Mouse (Mus musculus) cerebellum, adult 18-20 months (tissue): ENCODE measurements around the gene Gata3.

ENCODE experiments used
- DNase-seq, 2 experiments: peaks; one replicate each; pipeline ENCODE4 v3.0.0; 2021

Gene Gata3

DNA sequence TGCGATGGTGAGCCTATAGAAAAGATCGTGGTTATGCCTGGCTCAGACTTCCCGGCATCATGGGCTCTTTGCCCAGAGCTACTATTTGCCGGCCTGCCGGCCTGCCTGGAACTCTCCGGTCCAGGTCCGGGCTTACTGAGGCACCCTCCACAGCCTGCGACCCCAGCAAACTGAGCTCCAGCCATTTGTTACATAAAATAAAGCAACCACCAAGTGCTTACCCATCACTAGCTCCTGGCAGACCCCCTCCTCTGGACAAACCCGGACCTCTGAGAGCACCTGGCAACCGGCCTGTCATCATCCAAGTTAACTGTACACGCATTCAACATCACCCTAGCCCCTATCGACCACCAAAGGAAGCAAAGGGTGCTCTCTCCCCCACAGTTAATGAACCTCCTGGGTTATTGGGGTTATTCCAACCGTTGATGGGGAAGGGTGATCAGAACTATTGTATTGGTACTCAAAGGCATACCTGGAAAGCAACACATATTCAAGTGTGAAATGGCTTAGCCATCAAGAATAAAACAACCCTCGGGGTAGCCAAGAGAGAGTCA is 4.5 kb downstream of the Gata3 start:
- DNase-seq, result no peak

DNA sequence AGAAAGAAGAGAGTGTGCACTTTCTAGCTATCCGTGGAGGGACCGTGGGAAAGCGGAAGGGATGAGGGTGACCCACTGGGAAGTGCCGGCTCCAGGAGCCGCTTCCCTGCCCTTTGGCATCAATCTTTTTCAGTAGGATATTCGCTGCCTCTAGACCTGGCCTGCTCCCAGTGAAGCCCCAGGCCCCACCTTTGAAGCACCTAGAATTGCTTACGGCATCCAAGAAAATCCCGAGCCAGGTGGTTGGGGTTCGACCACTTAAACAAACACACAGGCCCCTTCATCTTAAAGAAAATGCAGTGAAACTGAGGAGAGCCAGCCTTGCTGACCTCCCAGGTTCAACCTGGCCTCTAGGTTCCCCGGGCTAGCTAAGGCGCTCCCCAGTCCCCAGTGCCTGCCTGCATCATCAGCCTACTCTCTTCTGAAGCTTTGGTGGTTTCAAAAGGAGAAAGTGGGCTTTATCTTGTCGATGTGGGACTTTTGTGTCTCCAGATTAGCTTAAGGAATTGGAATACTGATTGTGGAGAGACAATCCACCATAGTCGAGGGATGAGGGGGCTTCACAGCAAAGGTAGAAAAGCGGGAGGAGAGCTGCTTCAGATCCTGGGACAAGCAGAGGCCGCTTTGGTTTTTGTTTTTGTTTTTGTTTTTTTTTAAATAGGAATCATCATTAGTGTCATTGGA is 5.2 kb downstream of the Gata3 start:
- DNase-seq, result no peak

DNA sequence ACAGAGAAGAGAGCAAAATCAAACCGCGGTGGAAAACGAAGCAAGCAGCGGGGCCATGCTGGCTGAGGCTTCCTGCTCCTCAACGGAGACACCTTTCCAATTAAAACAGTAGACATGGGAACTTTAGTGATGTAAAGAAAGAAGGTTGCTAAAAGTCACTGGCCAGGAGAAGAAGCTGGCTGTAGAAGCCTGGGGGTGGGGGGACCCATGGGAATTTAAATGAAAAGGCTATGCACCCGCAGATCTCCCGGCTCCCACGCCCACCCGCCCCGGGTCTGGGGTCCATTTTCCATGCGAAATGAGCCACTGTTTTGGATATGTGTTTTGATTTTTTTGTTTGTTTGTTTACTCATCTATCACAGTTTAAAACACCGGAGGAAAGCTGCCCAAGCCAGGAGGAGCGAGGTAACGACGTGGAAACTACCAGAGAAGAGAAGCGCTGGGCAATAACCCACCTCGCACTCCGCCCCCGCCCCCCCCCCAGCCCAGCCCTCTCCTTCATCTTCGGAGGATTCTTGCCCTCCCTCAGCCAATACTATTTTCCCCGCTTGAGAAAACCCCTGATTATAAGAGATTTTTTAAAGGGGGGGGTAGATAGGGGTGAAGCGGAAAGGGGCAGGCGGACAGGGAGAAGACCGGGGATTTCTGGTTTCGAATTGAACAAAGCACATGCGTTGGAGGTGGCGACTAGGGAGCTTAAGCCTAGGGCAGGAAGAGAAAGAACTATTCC is 5.9 kb downstream of the Gata3 start:
- no peak for DNase-seq

DNA sequence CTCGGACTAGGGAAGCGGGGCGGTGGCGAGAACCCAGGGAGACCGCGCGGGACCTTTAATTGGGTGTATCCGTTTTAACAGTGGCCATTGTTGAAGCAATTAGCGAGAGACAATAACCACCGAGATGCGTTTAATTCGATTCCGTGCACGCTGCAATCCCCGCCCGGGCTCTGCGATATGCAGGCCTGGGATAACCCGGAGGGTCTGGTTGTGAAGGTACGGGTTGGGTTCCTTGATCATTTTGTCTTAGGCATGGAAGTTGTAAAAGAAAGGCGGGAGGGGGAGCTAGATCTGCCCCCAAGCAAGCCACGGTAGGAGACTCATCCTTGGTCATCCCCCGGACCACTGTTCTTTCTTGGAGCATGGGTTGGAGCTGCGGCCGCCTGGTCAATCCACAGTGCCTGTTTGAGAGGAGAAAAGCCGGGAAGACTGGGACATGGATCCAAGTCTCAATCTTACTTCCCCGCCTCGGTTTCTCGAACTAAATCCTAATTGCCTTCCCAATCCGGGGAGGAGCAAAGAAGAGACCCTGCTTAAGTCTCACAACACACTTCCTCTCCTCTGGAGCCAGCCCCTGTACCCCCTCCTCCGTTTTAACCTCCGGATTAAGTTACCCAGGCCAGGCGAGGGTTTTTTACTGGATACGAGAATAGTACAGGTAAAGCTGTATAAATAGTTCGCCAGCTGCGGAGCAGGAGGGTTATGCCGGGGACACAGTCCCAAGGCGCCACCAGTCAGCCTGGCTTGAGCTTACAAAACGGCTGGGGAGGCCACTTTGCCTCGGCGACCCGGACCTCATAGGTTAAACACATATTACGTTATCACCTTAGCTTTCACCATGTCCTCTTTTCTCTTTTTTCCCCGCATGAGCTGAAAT is 6.7 kb downstream of the Gata3 start:
- no peak for DNase-seq

DNA sequence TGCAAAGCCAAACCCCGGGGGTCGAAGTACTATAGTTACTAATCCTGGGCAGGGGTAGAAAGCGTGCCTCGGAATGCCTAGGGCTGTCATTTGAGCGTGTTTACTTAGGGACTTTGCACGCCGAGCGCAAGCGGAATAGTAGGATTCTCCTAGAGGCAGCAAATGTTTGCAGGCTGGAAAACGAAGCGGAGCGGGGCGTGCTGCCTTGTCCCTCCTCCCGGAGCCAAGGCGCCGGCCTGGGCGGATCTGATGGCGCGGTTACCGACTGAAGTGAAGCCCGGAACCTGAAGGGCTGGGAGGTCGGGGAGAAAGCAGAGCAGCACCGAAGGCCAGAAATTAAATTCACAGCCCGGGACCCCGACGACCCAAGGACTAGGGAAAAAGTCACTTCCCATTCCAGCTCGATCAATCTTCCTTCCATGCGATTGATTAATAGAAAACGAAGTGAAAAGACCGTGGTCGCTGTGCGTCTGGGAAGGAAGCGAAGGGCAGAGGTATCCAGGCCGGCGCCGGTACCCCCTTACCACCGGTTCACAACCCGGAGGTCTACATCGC is 7.4 kb downstream of the Gata3 start:
- no peak for DNase-seq

DNA sequence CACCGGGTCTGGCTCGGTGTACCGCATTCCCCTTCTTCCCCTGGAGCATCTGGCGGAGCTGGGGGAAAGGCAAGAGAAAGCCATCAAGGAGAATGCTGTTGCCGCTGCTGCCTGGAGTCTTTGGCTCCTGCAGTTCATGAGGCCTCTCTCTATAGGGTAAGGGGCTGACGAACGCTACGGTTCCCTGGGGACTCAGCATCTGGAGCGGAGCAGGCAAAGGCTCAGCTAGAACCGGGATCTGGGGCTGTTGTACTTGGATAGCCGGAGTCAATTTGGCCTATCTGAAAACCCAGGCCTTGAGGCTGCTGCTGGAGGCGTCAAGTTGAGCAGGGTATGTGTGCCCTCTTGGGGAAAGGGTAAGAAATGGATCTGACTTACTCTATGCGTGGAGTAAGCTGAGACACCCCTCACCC is 8.2 kb downstream of the Gata3 start:
- no peak for DNase-seq

DNA sequence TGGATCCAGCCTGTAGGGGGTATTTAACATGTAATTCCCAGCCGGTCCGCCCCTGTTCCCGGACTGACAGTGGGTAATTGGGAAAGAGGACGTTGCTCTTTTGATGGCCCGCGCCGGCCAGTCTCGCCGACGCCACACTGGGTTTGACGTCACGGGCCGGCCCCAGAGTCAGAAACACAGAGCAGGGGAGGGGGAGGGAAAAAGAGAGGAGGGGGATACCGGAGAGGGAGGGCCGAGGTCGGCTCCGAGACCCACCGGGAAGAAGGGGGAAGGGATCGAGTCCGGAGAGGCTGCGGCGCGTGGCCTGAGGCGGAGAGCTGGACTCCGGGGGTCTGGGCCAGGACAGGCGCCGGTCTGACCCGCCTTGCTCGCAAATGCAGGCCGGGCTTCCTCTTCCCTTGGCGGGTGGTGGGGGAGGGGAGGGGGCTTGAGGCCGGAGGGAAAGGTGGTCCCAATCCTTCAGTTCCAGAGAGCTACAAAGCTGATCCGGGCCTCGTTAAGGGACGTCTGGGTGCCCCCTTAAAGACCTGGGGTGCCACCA is 8.7 kb downstream of the Gata3 start, which contains the start of gene 4930412O13Rik:
TSS of gene 4930412O13Rik (plus strand) at position 202 of the 541 bp plus-strand sequence.
- DNase-seq, result no peak

DNA sequence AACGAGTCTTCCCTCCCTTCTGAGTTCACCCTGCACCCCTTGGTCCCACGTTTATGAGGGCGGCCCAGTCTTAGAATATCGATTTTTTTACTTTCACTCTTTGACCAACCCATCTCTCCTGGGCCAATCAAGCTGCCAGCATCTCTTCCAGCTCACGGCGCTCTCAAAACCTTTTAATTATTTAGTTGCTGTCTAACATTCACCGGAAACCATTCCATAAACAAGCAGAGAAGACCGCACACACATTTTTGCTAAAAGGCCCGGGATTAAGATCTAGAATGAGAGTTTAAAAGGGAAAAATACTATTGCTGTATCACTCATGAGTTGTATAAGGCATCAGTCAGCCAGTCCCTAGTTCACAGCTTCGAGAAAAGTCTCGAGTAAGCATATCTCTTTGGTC is 9.6 kb downstream of the Gata3 start:
- DNase-seq, result no peak

DNA sequence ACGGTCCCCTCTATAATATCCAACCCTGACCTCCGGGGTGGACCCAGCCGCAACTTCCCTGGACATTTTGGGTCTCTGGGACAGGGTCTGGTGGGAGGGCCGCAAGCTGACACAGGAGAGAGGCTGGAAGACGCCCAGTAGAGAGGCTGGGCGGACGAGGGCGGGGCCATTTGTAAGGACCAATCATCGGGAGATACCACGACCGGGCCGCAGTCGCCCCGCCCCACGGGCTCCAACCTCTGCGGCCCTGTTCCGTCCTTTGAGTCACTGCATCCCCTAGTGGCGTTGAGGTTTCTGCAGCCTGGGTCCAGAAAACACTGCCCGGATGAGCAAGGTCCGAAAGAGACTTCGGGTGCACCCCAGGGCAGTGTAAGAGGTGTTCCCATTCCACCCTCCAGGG is 10.3 kb downstream of the Gata3 start:
- DNase-seq, result peak; percentile 20 to 39

DNA sequence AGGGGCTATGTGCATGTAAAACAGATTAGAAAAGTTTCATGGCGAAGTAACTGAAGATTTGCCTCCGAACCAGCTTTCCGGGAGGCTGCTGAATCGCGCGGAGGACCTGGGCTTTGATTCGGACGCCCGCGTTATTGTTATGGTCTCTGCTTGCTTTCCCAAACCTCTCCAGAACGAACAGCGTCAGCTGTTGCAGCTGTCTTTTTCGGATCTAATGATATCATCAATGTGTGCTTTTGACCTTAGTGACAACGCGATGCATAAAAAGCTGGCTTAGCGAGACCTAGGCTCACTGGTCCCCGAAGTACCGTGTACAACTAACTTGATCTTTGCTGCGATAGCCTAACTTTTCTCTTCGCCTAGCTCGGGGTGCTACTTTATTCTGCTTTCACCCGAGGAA is 10.7 kb downstream of the Gata3 start:
- no peak for DNase-seq

DNA sequence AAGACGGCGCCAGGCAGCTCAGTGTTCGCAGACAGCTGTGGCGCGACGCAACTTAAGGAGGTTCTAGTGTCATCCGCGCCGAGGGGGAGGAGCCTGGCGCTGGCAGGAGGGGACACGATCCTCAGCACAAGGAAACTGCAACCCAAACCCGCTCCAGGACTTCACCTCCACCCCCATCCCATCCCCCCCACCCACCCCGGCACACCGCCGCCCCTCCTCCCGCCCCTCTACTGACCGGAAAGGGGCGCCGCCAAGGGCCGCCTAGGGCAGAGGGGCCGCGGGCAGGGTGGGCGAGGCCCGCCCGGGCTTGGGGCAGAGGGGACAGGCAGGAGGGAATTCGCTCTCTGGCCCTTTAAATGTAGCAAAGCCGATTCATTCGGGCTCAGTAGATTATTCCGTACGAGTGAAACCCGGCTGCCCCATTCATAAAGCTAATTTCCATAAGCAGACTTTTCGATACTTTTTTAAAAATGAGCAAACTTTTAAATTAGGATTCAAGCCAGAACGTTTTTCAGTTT is 11.2 kb downstream of the Gata3 start:
- DNase-seq, result no peak

DNA sequence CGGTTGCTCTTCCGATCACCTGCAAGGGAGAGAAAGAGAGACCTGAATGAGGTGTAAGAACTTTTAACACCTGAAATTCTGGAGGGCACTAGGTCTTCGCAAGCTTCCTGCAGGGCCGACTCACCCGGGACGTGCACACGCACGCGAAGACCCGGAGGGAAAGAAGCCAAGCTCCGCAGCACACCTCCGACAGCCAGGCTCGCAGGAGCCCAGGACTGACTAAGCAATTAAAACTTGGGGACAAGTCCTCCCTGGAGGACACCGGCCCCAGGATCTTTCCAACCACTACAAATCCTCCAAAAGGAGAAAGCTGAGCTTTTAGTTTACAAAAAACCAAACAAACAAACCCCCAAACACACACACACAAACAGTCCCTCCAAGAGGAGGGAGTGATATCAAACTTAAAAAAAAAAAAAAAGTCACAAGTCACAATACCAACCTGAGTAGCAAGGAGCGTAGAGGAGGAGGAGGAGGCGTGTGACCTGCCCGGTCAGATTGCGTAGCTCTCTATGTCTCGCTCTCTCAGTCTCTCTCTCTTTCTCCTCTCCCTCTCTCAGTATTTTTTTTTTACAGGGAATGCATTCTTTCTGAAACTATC is 11.8 kb downstream of the Gata3 start:
- no peak for DNase-seq

DNA sequence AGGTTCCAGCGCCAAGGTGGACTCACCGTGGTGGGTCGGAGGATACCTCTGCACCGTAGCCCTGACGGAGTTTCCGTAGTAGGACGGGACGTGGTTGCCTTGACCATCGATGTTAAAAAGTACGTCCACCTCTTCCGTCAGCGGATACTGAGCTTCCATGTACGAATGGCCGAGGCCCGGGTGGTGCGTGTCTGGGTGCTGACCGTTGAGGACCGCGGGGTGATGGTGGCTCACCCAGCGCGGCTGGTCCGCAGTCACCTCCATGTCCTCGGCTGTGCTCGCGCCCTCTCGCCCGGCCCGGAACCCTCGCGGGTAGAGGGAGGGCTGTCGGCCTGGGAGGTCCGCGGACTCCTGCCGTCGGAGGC is 12.5 kb downstream of the Gata3 start:
- DNase-seq, result no peak

DNA sequence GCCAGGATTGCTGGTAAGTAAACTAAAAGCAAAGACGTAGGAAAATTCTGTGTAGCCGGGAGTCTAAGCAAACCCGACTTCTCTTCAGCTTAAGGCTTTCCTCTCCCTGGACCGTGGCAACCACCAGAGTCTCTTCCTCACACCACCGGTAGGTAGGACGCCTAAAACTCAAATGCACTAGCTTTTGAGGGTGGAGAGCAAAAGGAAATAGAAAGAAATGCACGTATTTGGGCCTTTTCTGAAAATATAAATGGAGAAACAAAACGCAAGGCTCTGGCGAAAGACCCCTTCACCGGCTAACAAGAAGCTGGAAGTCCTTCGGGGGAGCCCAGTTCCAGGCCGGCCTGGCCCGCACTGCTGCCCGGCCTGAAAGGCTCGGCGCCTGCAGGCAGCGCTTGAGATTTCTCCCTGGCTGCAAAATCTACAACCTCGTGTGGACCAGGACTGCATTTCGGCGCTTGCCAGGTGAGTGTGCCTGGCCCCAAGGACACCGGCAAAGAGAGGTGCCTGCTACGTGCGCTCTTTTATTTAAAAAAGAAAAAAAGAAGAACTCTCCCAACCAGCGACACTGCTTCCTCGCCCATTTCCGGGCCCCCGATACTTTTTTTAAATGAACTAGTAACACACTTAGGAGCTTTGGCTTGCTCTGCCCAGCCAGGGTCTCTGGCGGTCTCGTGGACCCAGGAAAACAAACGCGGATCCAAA is 13.1 kb downstream of the Gata3 start:
- no peak for DNase-seq

DNA sequence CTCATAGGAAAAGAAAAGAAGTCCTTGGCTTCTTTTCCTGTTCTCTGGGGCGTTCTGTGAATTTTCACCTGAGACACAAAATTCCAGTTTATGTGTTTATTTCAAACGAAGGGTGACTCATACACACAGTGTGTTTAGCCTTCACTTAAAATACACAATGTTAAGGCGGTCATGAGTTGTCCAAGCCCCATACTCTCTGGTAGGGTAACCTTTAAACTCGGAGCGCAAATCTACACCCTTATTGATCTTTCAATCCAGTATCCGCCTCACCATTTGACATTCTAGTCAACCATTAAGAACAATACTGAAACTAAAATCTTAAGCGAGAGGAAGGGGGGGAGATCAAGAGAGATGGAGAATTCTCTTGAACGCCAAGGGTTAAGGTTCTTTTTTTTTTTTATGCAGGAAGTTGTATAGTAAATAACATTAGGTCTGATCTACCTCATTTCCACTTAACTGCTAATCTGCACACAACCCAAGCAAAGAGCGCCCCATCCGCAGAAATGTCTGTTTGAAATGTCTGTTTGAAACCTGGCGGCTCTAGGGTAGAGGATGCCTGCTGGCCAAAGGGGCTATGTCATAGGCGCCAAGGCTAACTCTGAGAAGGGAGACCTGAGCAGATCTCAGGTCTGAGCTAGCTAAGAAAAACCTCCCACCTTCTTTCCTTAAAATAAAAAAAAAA is 14.0 kb downstream of the Gata3 start:
- no peak for DNase-seq

DNA sequence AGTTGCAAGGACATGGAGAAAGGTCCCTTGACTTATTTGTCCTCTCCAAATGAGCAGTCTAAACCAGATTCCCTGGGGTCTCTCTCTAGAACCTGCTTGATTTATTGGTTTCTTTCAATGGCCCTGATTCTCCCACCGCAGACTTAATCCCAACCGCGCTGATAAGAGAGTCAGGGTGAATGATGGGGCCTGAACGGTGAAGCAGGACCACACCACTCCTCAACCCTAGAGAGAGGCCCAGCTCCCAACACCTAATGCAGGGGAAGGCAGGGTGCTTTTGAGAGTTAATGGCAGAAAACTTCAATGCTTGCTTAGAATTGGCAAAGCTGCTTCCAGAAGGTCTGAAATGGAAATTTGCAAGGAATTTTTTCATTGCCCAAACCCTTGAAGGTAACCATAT is 14.6 kb downstream of the Gata3 start:
- DNase-seq, result no peak

DNA sequence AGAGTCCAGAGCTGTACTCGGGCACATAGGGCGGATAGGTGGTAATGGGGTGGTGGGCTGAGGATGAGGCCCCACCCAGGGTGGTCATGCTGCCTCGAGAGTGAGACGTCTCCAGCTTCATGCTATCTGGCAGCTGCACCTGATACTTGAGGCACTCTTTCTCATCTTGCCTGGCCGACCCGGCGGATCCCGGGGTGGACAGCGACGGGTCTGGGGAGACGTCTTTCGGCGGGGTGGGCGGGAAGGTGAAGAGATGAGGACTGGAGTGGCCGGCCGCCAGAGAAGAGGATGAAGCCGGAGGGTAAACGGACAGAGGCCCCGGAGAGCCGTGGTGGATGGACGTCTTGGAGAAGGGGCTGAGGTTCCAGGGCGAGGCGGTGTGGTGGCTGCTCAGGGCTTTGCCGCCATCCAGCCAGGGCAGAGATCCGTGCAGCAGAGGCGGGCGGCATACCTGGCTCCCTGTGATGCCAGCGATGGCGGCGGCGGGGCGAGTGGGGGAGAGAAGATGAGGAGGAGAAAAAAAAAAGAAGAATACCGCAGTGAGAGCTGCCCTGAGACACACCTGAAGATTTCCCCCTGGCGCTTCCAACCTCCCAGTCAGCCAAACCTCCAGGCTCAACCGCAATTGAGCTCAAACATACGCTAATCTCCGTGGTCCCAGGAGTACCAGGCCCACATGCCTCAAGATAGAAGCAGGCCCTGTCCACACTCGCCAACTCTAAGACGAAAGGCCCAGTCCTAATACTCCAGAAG is 15.2 kb downstream of the Gata3 start:
- no peak for DNase-seq

DNA sequence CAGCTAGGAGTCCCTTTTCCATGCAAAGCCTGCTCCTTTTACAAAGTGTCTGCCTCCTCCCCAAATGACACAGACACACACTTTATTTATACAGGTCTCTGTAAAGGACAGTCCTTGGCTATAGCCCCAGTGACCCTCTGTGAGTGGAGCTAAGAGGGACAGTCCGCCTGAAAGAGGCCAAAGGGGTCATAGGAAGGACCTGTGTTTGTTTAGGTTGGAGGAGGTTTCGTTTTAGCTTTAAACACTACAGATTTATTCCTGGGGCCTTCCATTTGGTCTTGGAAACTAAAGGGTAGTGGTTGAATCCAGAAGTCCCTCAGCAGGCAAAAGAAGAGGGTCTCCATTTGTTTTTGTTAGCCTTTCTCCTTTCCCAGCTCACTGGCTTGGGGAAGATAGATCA is 16.1 kb downstream of the Gata3 start:
- no peak for DNase-seq

DNA sequence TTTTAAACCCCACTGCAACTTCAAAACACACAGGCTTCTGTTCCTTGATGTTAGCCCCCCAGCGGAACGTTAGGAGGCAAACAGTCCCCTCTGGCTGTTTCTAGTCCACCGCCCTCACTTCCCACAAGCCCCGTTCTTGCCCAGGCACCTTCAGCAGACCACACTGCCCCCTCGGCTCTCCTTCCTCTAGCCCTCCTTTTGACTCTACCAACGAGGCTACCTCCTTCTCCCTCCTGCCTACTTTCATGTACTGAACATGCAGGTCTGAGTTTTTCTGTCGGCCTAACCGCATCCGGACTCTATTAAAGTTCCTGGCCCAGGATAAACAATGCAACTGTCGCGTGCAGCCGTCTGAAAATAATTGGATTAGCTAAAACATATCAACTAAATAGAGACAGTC is 17.2 kb downstream of the Gata3 start:
- DNase-seq, result no peak

DNA sequence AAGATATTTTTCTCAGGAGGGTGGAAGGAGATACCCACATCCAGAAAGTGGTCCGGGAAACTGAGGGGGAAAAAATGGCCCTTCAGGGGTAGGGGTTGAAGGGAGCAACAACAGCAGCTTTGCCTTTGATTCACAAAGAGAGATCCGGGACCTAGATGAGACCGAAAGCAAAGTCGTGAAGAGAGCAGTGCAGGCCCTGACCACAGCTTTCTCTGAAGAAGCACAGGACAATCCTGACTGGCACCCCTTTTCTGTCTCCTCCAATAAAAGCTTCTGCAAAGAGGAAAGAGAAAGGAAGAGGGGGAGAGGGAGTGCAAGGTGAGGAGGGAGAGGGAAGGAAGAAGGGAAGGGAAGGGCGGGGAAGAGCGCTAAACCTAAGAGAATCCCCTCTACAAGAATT is 18.0 kb downstream of the Gata3 start:
- DNase-seq, result no peak
